Mouse (Mus musculus) embryonic facial prominence, embryonic 10.5 days (tissue): ENCODE measurements at regions not wholly inside any gene's neighbourhood (a gene's known extent, or its start where the extent isn't known, plus 50 kb on each side); places are given as distances from the start of the nearest gene placed in this dataset.

Source experiments
- DNase-seq: peaks from one replicate; pipeline ENCODE4 v3.0.0-alpha.2; 2017; ENCODE audit warnings: low spot score
- H3K27ac ChIP-seq: fragments of 300-500 bp; sonication (generic); replicated peaks from 2 replicates; pipeline ENCODE4 v1.5.1; 2016; ENCODE audit warnings: mild to moderate bottlenecking
- H3K27me3 ChIP-seq: fragments of 300-500 bp; sonication (generic); replicated peaks from 2 replicates; pipeline ENCODE4 v1.6.1; 2016; ENCODE audit warnings: low read depth, mild to moderate bottlenecking; ENCODE audit not compliant: poor library complexity, severe bottlenecking
- H3K36me3 ChIP-seq: fragments of 300-500 bp; sonication (generic); replicated peaks from 2 replicates; pipeline ENCODE4 v1.6.1; 2016; ENCODE audit warnings: mild to moderate bottlenecking, moderate library complexity
- H3K4me1 ChIP-seq: fragments of 300-500 bp; sonication (generic); 2 replicates; pipeline ENCODE4 v1.6.1; 2016
- H3K4me3 ChIP-seq: fragments of 300-500 bp; sonication (generic); 2 replicates; pipeline ENCODE4 v1.5.1; 2016; ENCODE audit warnings: mild to moderate bottlenecking, moderate library complexity
- H3K9me3 ChIP-seq: fragments of 300-500 bp; sonication (generic); 2 replicates; pipeline ENCODE4 v1.6.1; 2016; ENCODE audit warnings: mild to moderate bottlenecking
- WGBS: fragments of 180-500 bp; shearing (Covaris S2); methylation state at CpG from one replicate; pipeline ENCODE4 v1.1.7; 2016; 5-methylcytosine and 5-hydroxymethylcytosine counted together

DNA sequence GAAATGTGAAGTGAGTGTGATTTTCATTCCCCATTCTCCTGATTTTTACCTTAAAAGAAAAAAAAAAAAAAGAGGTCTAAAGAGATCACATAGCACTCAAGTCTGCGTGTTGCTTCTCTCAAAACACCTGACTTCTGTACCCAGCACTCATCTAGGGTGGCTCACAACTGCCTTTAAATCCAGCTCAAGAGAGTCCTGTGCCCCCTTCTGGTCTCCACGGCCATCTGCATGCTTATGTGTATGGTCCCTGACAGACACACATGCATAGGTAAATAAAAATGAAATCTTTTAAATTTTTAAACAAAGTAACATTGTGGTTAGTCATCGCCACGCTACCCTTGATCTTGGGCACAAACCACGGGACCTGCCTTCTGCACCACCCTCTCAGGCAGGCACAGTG is 193.8 kb downstream of the Zfp36l1 start:
- Histone ChIP-seq H3K4me1 (peaks cover 56% of the 10 kb centered on the region), H3K27me3 (no peaks in the 10 kb centered on the region), H3K9me3 (peaks cover 10% of the 10 kb centered on the region; the same call in 1 of the 2 replicates), H3K36me3 (no peaks in the 10 kb centered on the region; the same call in 1 of the 2 replicates), H3K27ac (peak overlapping the region; percentile 62), H3K4me3 (no peak overlapping the region)
- 91% methylated on average over 5 of the region's 5 CpGs for WGBS
- no peak for DNase-seq

DNA sequence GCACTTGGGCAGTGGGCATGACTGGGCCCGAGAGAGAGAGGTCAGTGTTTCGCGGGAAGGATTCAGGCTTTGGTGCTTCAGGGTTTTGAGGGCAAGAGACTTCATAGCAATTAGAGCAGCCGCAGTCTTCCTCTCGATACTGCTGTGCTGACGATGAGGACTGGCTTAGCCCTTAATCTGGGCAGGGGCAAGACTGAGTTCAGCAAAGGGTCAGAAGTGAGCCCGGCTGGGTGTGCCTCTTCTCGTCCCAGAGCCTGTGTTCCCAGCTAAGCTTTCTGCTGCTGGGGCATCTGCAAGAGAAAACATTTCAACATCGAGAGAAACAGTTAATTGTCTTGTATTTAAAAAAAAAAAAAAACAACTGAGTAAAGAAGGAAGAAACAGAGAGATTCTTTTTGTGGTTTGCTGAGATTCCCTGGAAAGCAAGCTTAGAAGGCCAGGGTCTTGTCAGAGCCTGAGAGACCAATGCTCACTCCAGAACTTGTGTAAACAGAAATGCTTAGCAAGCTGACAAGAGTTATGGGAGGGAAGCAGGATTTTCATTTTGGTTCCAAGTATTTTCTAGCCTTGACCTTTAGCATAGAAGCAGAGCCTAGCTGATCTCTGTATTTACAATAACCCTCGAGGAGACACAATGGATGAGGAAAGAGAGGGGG is 195.1 kb downstream of the Zfp36l1 start:
- DNase-seq = no peak
- Histone ChIP-seq H3K9me3 (peaks cover 10% of the 10 kb centered on the region; the same call in 1 of the 2 replicates), H3K4me3 (no peak overlapping the region), H3K27me3 (no peaks in the 10 kb centered on the region), H3K4me1 (peaks cover 48% of the 10 kb centered on the region), H3K27ac (peak overlapping the region; percentile 72), H3K36me3 (no peaks in the 10 kb centered on the region; the same call in 1 of the 2 replicates)
- 38% methylated on average over 10 of the region's 10 CpGs for WGBS

DNA sequence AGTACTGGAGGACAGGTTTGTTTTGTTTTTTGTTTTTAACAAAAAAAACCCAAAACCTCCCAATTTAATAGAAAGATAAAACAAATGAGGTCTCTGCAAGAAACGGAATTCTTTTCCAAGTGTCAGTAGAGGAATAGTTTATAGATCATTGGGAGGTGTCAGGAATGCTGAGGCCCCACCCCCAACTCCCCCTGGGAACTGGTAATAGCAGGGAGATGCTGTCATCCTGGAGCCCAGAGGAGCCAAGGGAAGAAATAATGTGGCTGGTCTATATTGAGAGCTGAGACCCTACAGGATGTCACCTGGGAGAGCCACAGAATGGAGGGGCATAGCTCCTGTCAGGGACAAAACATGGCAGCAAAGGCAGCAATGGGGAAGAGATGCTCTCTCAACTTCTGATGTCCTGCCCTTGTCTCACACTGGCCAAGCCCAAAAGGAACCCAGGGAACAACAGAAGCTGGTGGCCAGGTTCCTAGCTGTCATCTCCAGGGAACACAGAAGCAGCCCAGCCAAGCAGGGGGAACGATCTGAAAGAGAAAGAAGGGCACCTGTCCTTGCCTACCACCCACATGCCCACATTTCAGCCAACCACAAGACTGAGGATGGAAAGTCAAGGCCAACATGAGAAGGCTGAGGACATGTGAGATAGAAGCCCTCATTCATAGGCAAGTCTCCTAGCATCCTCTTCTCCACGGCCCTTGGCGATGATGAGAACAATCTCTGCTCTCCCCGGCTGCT is 195.7 kb downstream of the Zfp36l1 start:
- Histone ChIP-seq H3K9me3 (peaks cover 10% of the 10 kb centered on the region; the same call in 1 of the 2 replicates), H3K27ac (peak overlapping the region; percentile 72), H3K27me3 (no peaks in the 10 kb centered on the region), H3K4me3 (no peak overlapping the region), H3K4me1 (peaks cover 44% of the 10 kb centered on the region), H3K36me3 (no peaks in the 10 kb centered on the region; the same call in 1 of the 2 replicates)
- DNase-seq = no peak
- 77% methylated on average over 5 of the region's 5 CpGs for WGBS

DNA sequence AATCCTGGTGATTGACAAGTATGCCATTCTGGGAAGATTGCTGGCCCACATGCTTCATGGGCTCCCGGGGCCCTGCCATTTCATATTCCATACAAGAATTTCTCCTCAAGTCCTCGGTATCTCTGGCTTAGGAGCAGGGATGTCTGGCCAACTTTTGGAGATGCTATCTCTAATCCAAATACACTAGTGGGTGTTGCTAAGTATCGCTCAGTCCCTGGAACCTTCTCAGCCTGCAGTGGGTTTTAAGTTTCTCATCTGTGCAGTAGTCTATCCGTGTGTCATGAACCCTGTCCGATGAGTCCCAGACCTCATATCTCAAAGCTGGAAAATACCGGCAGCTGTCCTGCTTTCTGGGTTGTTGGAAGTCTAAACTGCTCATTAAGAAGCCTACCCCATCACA is 198.9 kb downstream of the Zfp36l1 start:
- Histone ChIP-seq H3K36me3 (no peaks in the 10 kb centered on the region; the same call in 1 of the 2 replicates), H3K9me3 (peaks cover 6% of the 10 kb centered on the region; the same call in 1 of the 2 replicates), H3K4me1 (peaks cover 48% of the 10 kb centered on the region), H3K27ac (no peak overlapping the region), H3K4me3 (no peak overlapping the region), H3K27me3 (no peaks in the 10 kb centered on the region)
- DNase-seq = no peak
- WGBS = 86% methylated on average over 6 of the region's 6 CpGs

DNA sequence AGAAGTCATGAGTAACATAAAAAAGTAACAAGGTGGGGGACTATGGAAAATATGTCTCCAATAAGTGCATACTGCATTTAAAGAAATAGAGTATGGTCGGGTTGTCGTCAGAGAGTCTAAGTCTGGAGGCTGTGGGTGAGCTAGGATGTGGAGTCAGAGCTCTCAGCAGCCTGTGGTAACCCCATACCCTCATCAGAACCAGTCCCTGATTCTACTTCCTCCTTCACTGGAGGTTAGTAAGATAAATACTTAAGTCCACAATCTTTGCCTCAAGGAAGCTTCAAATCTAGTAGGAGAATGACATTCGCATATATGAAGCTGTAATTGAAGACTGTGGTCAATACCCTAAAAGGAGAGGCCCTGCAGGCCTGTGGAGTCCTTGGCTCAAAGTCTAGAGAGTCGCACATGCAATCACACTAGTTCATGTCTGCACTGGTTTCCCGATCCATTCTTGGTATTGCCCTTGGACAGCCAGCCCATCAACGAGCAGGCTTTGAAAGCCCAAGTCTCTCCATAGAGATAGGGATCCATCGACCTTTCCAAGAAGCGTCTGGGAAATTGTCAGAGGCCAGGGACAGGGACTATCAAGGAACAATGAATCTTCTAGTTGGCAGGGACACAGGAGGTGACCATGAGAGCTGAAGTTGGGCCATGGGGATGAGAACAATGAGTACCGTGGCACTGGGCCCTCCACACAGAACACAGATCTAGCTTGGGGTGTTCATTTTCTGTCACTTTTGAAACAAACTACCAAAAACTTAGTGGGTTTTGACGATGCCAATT is 200.3 kb downstream of the Zfp36l1 start:
- Histone ChIP-seq H3K4me1 (peaks cover 34% of the 10 kb centered on the region), H3K9me3 (peaks cover 6% of the 10 kb centered on the region; the same call in 1 of the 2 replicates)

DNA sequence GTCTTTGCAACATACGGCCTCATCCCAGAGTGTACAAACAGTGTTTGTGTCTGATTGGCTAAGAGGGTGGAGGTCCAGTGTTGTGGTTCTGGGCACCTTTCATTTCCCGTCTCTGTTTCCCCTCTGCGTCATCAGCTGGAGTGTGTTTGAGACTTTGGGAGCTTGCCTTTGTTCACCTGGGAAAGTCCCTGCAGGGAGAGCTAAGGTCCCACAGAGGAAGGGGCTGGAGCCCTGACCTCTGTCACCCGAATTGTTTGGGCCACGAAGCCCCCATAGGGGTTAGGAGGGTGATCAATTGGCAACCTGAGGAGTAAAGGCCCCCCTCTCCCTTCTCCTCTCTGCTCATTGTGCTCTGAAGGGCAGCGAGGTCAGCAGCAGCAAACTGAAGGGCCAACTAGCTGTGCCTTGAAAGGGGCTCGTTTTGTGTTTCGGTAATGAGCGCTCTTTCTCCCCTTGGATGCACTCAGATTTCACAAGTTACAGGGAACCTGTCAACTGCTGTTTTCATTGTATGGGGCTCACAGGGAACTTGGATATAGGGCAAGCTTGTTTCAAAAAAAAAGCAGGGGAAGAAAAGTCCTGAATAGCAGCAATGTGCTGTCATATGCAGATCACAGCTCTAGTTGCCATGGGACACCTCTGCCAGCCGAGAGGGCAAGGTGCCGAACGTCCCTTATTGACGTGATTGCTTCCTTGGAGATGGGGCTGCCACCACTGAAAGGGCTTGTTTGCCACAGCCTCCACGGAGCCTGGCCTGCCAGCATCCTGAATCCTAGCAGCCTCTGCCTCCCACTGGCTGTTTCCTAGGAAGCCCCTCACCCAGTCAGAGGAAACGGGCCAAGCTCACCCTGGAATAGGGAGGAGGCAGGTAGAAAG is 201.7 kb downstream of the Zfp36l1 start:
- Histone ChIP-seq H3K4me1 (peaks cover 40% of the 10 kb centered on the region), H3K27me3 (no peaks in the 10 kb centered on the region), H3K9me3 (peaks cover 6% of the 10 kb centered on the region; the same call in 1 of the 2 replicates), H3K4me3 (no peak overlapping the region), H3K36me3 (no peaks in the 10 kb centered on the region; the same call in 1 of the 2 replicates), H3K27ac (peak overlapping the region; percentile 81)
- peak; percentile 59 for DNase-seq
- 13% methylated on average over 15 of the region's 15 CpGs for WGBS

More for the DNA sequence above, 200.3 kb downstream of the Zfp36l1 start:
- Histone ChIP-seq H3K27ac (peak overlapping the region; percentile 81), H3K36me3 (no peaks in the 10 kb centered on the region; the same call in 1 of the 2 replicates), H3K27me3 (no peaks in the 10 kb centered on the region), H3K4me3 (no peak overlapping the region)
- DNase-seq = no peak
- WGBS = 94% methylated on average over 10 of the region's 10 CpGs

DNA sequence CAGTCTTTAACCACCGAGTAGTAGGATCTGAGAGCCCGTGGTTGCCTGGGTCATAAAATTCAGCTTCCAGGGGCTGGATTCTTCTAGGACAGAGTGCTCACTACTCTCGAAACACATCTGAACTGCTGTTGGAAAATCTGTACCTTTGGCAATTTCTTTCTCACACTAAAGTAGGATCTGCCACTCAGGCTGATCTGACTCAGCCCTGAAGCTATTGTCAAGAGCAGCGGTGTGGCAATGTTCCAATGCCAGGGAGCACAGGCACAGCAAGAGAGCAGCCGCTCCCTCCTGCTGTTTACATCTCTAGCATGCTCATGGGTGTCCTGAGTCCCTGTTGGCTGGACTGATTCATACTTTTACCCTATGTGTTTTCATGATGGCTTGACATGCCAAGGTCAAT is 205.2 kb downstream of the Zfp36l1 start:
- no peaks in the 10 kb centered on the region for H3K36me3 ChIP-seq
- no peaks in the 10 kb centered on the region for H3K9me3 ChIP-seq
- H3K4me3 ChIP-seq = no peak overlapping the region
- WGBS = 86% methylated on average over 5 of the region's 5 CpGs
- DNase-seq = no peak
- peak overlapping the region; percentile 55; the same call in 1 of the 2 replicates for H3K27ac ChIP-seq
- peaks cover 67% of the 10 kb centered on the region for H3K4me1 ChIP-seq
- H3K27me3 ChIP-seq = no peaks in the 10 kb centered on the region

DNA sequence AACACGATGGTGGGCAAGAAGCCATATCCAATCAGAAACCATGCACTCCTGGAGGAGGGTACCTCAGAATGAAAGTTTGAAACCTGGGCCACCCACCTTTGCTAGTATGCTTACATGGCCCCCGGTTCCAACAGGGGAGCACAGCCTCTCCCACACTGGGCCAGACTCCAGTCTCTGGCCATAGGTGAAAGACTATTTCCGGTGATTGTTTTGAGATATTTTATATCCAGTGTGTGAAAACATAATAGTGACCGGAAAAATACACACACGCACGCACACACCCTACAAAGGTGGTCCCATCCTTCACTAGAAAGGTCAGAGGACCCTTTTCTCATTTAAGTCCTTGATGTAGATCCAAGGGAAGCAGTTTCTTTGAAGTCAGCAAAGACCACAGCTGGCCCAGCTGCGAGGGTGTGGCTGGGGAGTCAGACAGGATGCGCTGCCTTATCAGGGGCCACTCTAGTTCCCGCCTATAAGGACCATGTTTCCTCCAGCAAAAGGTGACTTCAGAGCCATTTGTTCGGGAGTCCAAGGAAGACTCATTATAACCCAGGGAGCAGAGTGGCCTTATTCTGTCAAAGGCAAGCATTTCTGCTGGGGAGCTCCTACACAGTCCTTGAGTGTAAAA is 206.0 kb downstream of the Zfp36l1 start:
- H3K9me3 ChIP-seq = no peaks in the 10 kb centered on the region
- no peak overlapping the region for H3K4me3 ChIP-seq
- H3K4me1 ChIP-seq = peaks cover 70% of the 10 kb centered on the region
- no peak for DNase-seq
- H3K36me3 ChIP-seq = no peaks in the 10 kb centered on the region
- 86% methylated on average over 10 of the region's 10 CpGs for WGBS
- peak overlapping the region; percentile 84 for H3K27ac ChIP-seq
- H3K27me3 ChIP-seq = no peaks in the 10 kb centered on the region

DNA sequence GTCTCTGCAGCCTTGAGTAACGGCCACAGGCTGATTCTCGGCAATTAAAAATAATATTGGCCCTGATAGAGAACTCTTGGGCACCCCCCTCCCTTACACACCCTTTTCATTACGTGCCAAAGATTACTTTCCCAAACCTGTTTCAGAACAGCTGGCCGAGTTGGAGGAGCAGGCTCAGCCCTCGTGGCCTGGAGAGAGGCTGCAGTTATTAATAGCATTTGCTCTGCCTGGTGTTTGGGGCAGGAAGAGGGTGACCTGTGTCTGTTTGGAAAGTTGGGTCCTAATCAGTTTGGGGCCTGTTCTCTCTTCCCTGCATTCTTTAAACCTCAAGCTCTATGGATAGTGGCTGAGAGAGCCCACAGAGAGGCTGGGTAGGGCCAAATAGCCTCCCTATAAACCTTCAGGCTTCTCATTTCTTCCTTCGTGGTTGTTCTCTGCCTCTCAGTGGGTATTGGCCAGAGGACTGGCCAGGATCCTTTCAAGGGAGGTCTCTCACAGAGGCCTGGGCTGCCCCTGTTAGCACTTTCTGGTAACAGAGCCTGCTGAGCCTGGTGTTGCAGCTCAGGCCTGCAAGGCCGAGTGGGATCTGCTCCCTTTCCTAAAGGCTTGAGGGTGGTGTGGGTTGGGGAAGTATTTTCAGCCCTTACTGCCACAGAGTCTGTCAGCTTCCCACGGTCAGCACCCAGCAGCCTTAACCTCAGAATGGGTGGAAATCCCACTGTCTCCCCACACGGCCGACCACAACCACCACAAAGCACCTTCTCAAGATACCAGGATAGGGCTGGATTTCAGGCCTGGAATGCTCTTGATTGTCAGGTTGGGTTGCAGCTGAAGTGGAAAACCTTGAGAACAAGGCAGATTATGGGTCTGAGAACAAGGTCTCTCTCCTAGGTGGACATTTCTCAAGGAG is 206.7 kb downstream of the Zfp36l1 start:
- no peak for DNase-seq
- Histone ChIP-seq H3K4me1 (peaks cover 63% of the 10 kb centered on the region), H3K36me3 (no peaks in the 10 kb centered on the region), H3K9me3 (no peaks in the 10 kb centered on the region), H3K4me3 (no peak overlapping the region), H3K27me3 (no peaks in the 10 kb centered on the region), H3K27ac (peak overlapping the region; percentile 84)
- 58% methylated on average over 10 of the region's 10 CpGs for WGBS

DNA sequence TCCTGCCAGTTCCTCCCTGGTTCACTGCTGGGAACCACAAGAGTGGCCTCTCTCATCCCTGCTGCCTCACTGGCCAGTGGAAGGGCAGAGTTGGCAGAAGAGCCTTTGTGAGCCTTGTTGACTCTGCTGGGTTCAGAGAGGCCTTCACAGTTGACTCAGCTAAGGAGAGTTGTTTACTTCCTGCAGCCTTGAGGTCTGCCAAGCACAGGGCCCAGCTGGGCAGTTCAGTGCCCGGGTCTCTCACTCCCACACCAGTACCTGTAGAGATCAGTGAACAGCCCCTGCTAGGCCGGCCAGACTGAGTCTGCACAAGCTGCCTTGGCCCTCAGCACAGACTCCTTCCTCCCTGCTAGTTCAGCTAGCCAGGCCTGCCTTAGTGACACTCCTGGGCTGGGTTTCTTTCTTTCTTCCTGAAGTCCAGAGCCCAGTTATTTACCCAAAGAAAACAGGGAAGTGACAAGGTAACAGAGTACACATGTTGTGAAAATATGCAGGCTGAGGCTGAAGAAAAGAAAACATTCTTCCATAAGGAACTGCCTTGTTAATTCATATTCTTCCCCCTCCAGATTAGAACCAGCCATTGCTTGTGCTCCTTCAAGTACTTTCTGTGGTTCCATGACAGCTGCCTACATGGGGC is 207.8 kb downstream of the Zfp36l1 start:
- Histone ChIP-seq H3K4me3 (no peak overlapping the region), H3K36me3 (no peaks in the 10 kb centered on the region), H3K4me1 (peaks cover 52% of the 10 kb centered on the region), H3K27ac (peak overlapping the region; percentile 84), H3K27me3 (no peaks in the 10 kb centered on the region), H3K9me3 (no peaks in the 10 kb centered on the region)
- no peak for DNase-seq
- WGBS = 64% methylated on average over 2 of the region's 2 CpGs
